Comparison of ENCODE assay signal across 11 mouse cellular contexts in genomic region chr4:153311574-153311973, GRCm38 (mm10).
"Had no signal": no experiment of that assay in that cellular context is flagged by ENCODE, and none has a peak within 500 bp of the region (broad histone marks: within the 10 kb centered on the region; RNA-seq: fewer than 3 reads in every experiment).

No protein-coding gene starts in this region.

- ATAC-seq: midbrain, embryonic 13.5 days had no signal

- H3K36me3 ChIP-seq: limb, embryonic 12.5 days; lung, embryonic 15.5 days; midbrain, embryonic 13.5 days; stomach, embryonic 15.5 days had no signal

- H3K27me3 ChIP-seq: lung, embryonic 15.5 days; stomach, embryonic 15.5 days had no signal

- H3K9me3 ChIP-seq: limb, embryonic 12.5 days; lung, embryonic 15.5 days; midbrain, embryonic 13.5 days; stomach, embryonic 15.5 days had no signal

- H3K4me3 ChIP-seq: limb, embryonic 12.5 days; lung, embryonic 15.5 days; midbrain, embryonic 13.5 days; stomach, embryonic 15.5 days had no signal

- DNase-seq: kidney, adult 11 months; kidney, adult 9 months; kidney, postnatal 36 days; lung, postnatal 14 days; thymus, postnatal 14 days had no signal

- H3K27ac ChIP-seq: kidney, postnatal 0 days; limb, embryonic 12.5 days; lung, embryonic 15.5 days; macrophage; midbrain, embryonic 13.5 days; stomach, embryonic 15.5 days had no signal

- H3K4me1 ChIP-seq: lung, embryonic 15.5 days; stomach, embryonic 15.5 days had no signal
